Mouse (Mus musculus) ES-Bruce4 (cell line): ENCODE results near the gene Hist1h4c.

Experiments
- CTCF ChIP-seq: IDR thresholded peaks from one replicate; pipeline ENCODE4 v1.8.1; 2011; ENCODE audit warnings: low read depth, low read length
- POLR2A ChIP-seq: IDR thresholded peaks from one replicate; pipeline ENCODE4 v1.8.1; 2011; ENCODE audit warnings: low read length; ENCODE audit not compliant: insufficient read depth

DNA sequence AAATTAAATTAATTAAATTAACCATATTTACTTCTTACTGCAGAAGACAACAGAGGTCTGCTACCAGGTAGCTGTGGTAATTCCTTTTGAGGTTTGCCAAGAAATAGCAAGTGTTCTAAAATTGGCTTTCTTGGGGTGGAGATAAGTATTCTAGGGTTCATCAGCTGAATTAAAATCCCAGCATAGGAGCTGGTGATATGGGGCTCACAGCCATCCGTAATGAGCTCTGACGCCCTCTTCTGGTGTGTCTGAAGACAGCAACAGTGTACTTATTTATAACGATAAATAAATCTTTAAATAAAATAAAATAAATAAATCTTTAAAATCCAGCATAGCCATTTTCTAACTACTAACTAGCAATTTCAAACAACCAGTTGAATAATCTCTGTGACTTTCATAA is 1.5 kb upstream of the Hist1h4c start:
- no peak for TF ChIP-seq POLR2A
- TF ChIP-seq CTCF, result no peak
